Mouse (Mus musculus): Measurements from ENCODE around the gene Aldh4a1. TPM values are rescaled to one million over a fixed set of nuclear protein-coding genes. Genes with fewer than 3 reads are reported as not detected.

Gene Aldh4a1
- total and polyA plus RNA-seq, 2 experiments from 2014 or later, result 25.7 to 29.1 TPM

DNA sequence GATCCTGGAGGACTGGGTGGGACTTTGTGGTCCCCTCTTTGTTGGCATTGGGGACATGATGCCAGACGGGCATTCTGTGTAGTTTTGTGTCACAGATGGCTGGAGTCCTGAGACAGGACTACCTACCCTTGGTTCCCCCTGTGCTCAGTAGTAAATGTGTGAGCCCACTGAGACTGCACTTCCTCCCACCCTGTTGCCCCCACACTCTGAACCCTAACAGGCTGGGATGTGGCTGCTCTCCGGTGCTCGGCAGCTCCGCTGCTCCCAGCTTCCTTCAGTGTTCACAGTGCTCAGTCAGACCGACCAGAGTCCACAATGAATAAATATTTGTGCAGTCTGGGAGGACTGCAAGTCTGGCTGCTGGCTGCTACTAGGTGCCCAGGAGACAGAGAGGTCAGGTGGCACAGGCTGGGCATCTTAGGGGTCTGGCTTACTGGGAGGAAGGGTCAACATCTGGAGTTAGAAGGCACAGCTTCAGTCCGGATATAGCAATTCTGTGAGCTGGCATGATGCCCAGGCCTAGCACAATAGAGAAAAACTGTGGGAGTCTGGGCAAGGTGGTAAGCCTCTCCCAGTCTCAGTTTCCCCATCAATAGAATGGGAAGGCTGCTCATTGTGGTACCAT lies 41.1 kb upstream of the Aldh4a1 start:
- DNase-seq (no peak), ATAC-seq (no peak)
- Histone ChIP-seq H3K4me1 (ENCODE audit: insufficient read depth) (0 out of 2 replicates have a peak, but pooled peaks cover 10% of the 10 kb centered on the region), H3K27ac (ENCODE audit: low read depth, low read length) (0 out of 2 replicates have a peak overlapping the region, but pooled peaks have one; percentile 35), H3K36me3 (ENCODE audit: insufficient read depth) (no peaks in the 10 kb centered on the region), H3K9me3 (ENCODE audit: low read length) (no peaks in the 10 kb centered on the region), H3K27me3 (ENCODE audit: insufficient read depth, low read length) (no peaks in the 10 kb centered on the region), H3K9ac (peak overlapping the region; percentile 23; the same call in 1 of the 2 replicates), H3K4me2 (ENCODE audit: low read depth) (peak overlapping the region; percentile 33), H3K4me3 (ENCODE audit: low read depth, low read length) (no peak overlapping the region)
- no peak for TF ChIP-seq CTCF (IDR thresholded peaks at IDR 0.05; ENCODE audit: low read depth)
- 36% methylated on average over 6 of the region's 6 CpGs for WGBS

DNA sequence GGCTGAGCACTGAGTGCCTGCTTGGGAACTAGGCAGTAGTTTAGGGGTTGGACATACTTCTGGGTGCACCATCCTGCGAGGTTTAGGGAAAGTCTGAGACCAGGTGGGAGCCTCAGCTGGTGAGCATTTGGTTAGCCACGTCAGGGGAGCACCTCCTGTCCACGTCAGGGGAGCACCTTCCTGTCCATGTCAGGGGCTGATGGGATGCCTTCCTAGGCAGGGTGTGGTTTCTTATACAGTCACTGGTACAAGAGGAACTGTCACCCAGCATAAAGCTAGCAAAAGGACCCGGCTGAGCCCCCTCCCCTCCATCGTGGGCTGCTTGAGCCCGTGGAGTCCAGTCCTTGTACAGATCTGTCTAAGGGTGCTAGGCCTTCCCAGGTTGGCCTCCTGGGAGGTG lies 40.3 kb upstream of the Aldh4a1 start:
- no peak overlapping the region for H3K27ac ChIP-seq (ENCODE audit: low read depth, low read length)
- 81% methylated on average over 6 of the region's 6 CpGs for WGBS
- 0 out of 2 replicates have a peak, but pooled peaks cover 4% of the 10 kb centered on the region for H3K4me1 ChIP-seq (ENCODE audit: insufficient read depth)
- no peaks in the 10 kb centered on the region for H3K9me3 ChIP-seq (ENCODE audit: low read length)
- H3K9ac ChIP-seq, result no peak overlapping the region
- ATAC-seq (no peak), DNase-seq (no peak)
- H3K36me3 ChIP-seq (ENCODE audit: insufficient read depth), result no peaks in the 10 kb centered on the region
- no peak overlapping the region for H3K4me2 ChIP-seq (ENCODE audit: low read depth)
- TF ChIP-seq CTCF (IDR thresholded peaks at IDR 0.05; ENCODE audit: low read depth), result no peak
- H3K27me3 ChIP-seq (ENCODE audit: insufficient read depth, low read length), result no peaks in the 10 kb centered on the region
- H3K4me3 ChIP-seq (ENCODE audit: low read depth, low read length), result no peak overlapping the region

DNA sequence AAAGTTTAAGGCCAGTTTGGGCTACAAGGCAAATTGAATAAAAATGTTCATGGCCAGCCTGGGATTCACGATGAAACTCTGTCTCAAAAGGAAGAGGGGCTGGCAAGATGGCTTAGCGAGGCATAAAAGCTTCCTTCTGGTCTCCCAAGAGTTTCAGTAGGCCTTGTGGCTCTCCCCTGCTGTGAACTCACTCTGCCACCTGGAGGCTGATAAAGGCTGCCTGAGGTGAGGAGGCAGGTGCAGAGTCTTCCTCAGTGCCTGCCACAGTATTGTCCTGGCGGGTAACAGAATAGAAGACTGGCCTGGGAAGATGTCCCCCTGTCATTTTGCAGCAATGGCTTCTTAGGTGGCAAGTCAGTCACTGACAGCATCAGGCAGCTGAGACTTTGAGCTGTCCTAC lies 39.8 kb upstream of the Aldh4a1 start:
- Histone ChIP-seq H3K4me2 (ENCODE audit: low read depth) (no peak overlapping the region), H3K27ac (ENCODE audit: low read depth, low read length) (no peak overlapping the region), H3K4me1 (ENCODE audit: insufficient read depth) (0 out of 2 replicates have a peak, but pooled peaks cover 4% of the 10 kb centered on the region), H3K4me3 (ENCODE audit: low read depth, low read length) (no peak overlapping the region), H3K36me3 (ENCODE audit: insufficient read depth) (no peaks in the 10 kb centered on the region), H3K9ac (no peak overlapping the region), H3K9me3 (ENCODE audit: low read length) (no peaks in the 10 kb centered on the region), H3K27me3 (ENCODE audit: insufficient read depth, low read length) (no peaks in the 10 kb centered on the region)
- no peak for TF ChIP-seq CTCF (IDR thresholded peaks at IDR 0.05; ENCODE audit: low read depth)
- WGBS, result 49% methylated on average over 3 of the region's 3 CpGs
- no peak for DNase-seq
- no peak for ATAC-seq

DNA sequence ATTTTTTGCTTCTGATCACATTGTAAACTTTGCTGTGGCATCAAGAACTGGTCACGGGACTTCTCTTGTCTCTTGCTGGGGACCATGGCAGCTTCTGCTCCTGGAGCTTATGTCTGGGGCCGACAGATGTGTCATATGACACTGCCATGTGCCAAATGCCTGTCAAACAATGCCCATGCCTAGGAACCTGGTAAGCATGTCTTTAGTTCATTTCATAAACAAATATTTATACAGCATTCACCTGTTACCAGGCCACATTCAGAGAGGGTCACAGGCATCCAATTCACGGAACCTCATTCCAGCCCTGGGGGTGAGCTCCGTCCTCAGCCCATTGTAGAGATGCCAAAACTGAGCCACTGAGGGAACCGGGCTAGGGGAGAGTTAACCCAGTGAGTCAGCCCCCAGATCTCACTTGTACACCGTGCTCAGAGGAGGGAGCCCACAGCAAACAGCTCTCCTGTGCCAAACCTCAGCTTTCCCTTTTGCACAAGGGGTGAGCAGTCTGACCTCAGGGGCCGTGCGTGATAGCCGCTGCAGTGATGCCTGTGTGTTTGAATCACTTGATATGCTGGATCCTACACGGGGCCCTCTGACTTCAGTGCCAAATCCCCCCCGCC lies 38.9 kb upstream of the Aldh4a1 start:
- H3K36me3 ChIP-seq (ENCODE audit: insufficient read depth), result no peaks in the 10 kb centered on the region
- no peak for TF ChIP-seq CTCF (IDR thresholded peaks at IDR 0.05; ENCODE audit: low read depth)
- no peak for DNase-seq
- no peak overlapping the region for H3K4me3 ChIP-seq (ENCODE audit: low read depth, low read length)
- no peak for ATAC-seq
- H3K9me3 ChIP-seq (ENCODE audit: low read length), result no peaks in the 10 kb centered on the region
- WGBS, result 80% methylated on average over 11 of the region's 11 CpGs
- no peak overlapping the region for H3K9ac ChIP-seq
- no peak overlapping the region for H3K27ac ChIP-seq (ENCODE audit: low read depth, low read length)
- H3K4me2 ChIP-seq (ENCODE audit: low read depth), result no peak overlapping the region
- H3K27me3 ChIP-seq (ENCODE audit: insufficient read depth, low read length), result no peaks in the 10 kb centered on the region
- H3K4me1 ChIP-seq (ENCODE audit: insufficient read depth), result 0 out of 2 replicates have a peak, but pooled peaks cover 4% of the 10 kb centered on the region

DNA sequence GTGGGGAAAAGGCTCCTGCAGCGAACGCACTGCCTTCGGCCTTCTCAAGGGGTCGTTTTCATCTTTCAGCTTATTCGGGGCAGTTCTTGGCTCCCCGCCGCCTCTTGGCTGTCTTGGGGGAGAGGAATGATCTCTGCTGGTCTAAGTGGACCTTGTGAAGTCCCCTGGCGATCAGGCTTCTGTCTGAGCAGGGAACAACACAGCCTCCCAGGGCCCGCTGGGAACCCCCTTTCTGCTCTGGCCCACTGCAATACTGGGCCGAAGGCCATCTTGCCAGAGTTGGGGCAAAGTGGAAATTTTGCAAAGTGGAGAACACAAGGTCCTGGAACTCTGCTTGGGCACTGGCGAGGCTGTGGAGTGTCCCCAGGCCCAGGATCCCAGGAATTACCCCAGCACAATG lies 38.0 kb upstream of the Aldh4a1 start:
- ATAC-seq (no peak), DNase-seq (no peak)
- H3K4me3 ChIP-seq (ENCODE audit: low read depth, low read length), result no peak overlapping the region
- no peak for TF ChIP-seq CTCF (IDR thresholded peaks at IDR 0.05; ENCODE audit: low read depth)
- no peaks in the 10 kb centered on the region for H3K9me3 ChIP-seq (ENCODE audit: low read length)
- H3K4me1 ChIP-seq (ENCODE audit: insufficient read depth), result 0 out of 2 replicates have a peak, but pooled peaks cover 4% of the 10 kb centered on the region
- no peak overlapping the region for H3K9ac ChIP-seq
- H3K27ac ChIP-seq (ENCODE audit: low read depth, low read length), result no peak overlapping the region
- no peaks in the 10 kb centered on the region for H3K36me3 ChIP-seq (ENCODE audit: insufficient read depth)
- no peak overlapping the region for H3K4me2 ChIP-seq (ENCODE audit: low read depth)
- H3K27me3 ChIP-seq (ENCODE audit: insufficient read depth, low read length), result no peaks in the 10 kb centered on the region
- 72% methylated on average over 11 of the region's 11 CpGs for WGBS

DNA sequence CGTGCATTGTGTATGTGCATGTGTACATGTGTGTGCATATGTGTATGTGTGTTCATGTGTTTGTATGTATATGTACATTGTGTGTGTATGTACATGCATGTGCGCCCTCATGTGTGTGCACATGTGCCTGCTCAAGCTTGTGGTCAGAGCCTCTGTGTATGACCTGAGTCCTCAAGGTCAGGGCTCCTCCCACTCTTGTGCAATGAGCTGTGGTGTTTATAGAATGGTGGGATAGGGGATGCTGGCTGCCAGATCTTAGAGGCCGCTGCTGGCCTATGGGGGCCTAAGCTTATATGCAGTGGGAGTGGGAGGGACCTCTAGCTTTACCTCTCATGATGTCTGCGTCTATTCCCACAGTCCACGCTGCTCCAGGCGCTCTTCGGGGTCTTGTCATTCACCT lies 37.0 kb upstream of the Aldh4a1 start:
- no peak for TF ChIP-seq CTCF (IDR thresholded peaks at IDR 0.05; ENCODE audit: low read depth)
- DNase-seq, result no peak
- H3K36me3 ChIP-seq (ENCODE audit: insufficient read depth), result no peaks in the 10 kb centered on the region
- H3K4me3 ChIP-seq (ENCODE audit: low read depth, low read length), result no peak overlapping the region
- 92% methylated on average over 7 of the region's 7 CpGs for WGBS
- no peak for ATAC-seq
- no peaks in the 10 kb centered on the region for H3K9me3 ChIP-seq (ENCODE audit: low read length)
- H3K4me2 ChIP-seq (ENCODE audit: low read depth), result no peak overlapping the region
- H3K27ac ChIP-seq (ENCODE audit: low read depth, low read length), result no peak overlapping the region
- no peak overlapping the region for H3K9ac ChIP-seq
- no peaks in the 10 kb centered on the region for H3K4me1 ChIP-seq (ENCODE audit: insufficient read depth)
- H3K27me3 ChIP-seq (ENCODE audit: insufficient read depth, low read length), result no peaks in the 10 kb centered on the region

DNA sequence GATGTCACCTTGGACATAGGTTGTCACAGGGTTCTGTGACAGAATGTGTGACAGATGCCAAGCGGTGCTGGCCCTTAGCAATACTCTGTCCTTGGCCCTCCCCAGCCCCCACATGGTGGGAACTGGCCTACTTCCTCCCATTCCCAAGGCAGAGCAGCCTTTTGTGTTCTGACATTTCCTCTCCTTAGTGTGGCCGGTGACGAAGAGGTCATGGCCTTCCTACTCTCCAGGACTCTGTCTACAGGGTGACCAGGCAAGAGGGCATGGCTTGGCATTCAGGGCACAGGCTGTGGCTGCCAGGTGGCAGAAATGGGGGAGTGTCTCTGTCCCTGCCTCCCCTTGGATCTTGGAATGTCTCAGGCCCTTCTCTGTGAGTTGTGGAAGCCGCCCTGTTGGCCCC lies 35.3 kb upstream of the Aldh4a1 start:
- no peaks in the 10 kb centered on the region for H3K27me3 ChIP-seq (ENCODE audit: insufficient read depth, low read length)
- WGBS, result 75% methylated on average over 4 of the region's 4 CpGs
- H3K9me3 ChIP-seq (ENCODE audit: low read length), result no peaks in the 10 kb centered on the region
- no peak overlapping the region for H3K4me2 ChIP-seq (ENCODE audit: low read depth)
- no peaks in the 10 kb centered on the region for H3K4me1 ChIP-seq (ENCODE audit: insufficient read depth)
- H3K36me3 ChIP-seq (ENCODE audit: insufficient read depth), result no peaks in the 10 kb centered on the region
- DNase-seq (no peak), ATAC-seq (no peak)
- no peak overlapping the region for H3K9ac ChIP-seq
- no peak overlapping the region for H3K4me3 ChIP-seq (ENCODE audit: low read depth, low read length)
- no peak for TF ChIP-seq CTCF (IDR thresholded peaks at IDR 0.05; ENCODE audit: low read depth)
- H3K27ac ChIP-seq (ENCODE audit: low read depth, low read length), result no peak overlapping the region
